Mouse (Mus musculus) lung, postnatal 0 days (tissue): ENCODE results near the gene Tbccd1. TPM values are rescaled to one million over a fixed set of nuclear protein-coding genes. Genes with fewer than 3 reads are reported as not detected.

Experiments used
- ATAC-seq: fragments of 200-750 bp; cut with Nextera tagmentation; 2 replicates; pipeline ENCODE4 v1.8.0; 2017; ENCODE audit warnings: moderate library complexity
- DNase-seq: peaks from one replicate; pipeline ENCODE4 v3.0.0-alpha.2; 2016; ENCODE audit warnings: low spot score
- H3K27ac ChIP-seq: fragments of 300-500 bp; sonication (generic); 2 replicates; pipeline ENCODE4 v1.5.1; 2014; ENCODE audit warnings: antibody characterized with exemption, mild to moderate bottlenecking, low read length, mixed read lengths
- H3K27me3 ChIP-seq: fragments of 300-500 bp; sonication (generic); replicated peaks from 2 replicates; pipeline ENCODE4 v1.6.1; 2014; ENCODE audit warnings: low read length, mixed read lengths; ENCODE audit not compliant: insufficient read depth
- H3K36me3 ChIP-seq: fragments of 300-500 bp; sonication (generic); 2 replicates; pipeline ENCODE4 v1.6.1; 2014; ENCODE audit warnings: low read length, mixed read lengths; ENCODE audit not compliant: insufficient read depth
- H3K4me1 ChIP-seq: fragments of 300-500 bp; sonication (generic); 2 replicates; pipeline ENCODE4 v1.6.1; 2014; ENCODE audit warnings: antibody characterized with exemption, low read depth, low read length, mixed read lengths; ENCODE audit not compliant: insufficient read depth
- H3K4me2 ChIP-seq: fragments of 300-500 bp; sonication (generic); replicated peaks from 2 replicates; pipeline ENCODE4 v1.6.1; 2014; ENCODE audit warnings: low read depth, mild to moderate bottlenecking, low read length, moderate library complexity, mixed read lengths
- H3K4me3 ChIP-seq: fragments of 300-500 bp; sonication (generic); 2 replicates; pipeline ENCODE4 v1.5.1; 2014; ENCODE audit warnings: low read depth, low read length
- H3K9ac ChIP-seq: fragments of 300-500 bp; sonication (generic); replicated peaks from 2 replicates; pipeline ENCODE4 v1.6.1; 2014; ENCODE audit warnings: low read depth, mild to moderate bottlenecking
- H3K9me3 ChIP-seq: fragments of 300-500 bp; sonication (generic); 2 replicates; pipeline ENCODE4 v1.6.1; 2016; ENCODE audit warnings: low read length, mixed read lengths
- CTCF ChIP-seq: IDR thresholded peaks from 2 replicates; pipeline ENCODE4 v1.5.1; 2016; ENCODE audit warnings: antibody characterized with exemption, mild to moderate bottlenecking
- EP300 ChIP-seq: IDR thresholded peaks from 2 replicates; pipeline ENCODE4 v1.6.1; 2016; ENCODE audit warnings: antibody characterized with exemption, mild to moderate bottlenecking, control low read depth
- WGBS: fragments of 180-500 bp; shearing (Covaris S2); extraction: QIAGEN DNeasy Blood & Tissue Kit; methylation state at CpG from one replicate; pipeline ENCODE4 v1.1.7; 2014; 5-methylcytosine and 5-hydroxymethylcytosine counted together
- polyA plus RNA-seq: library from polyadenylated mRNA; unstranded; fragments of >200 nt; fragmentation: Nextera tagmentation; extraction: Ambion mirVana; gene quantifications from 2 replicates; pipeline ENCODE4 v1.2.1, GENCODE M21; 2015

Tbccd1 gene
- polyA plus RNA-seq, 1 experiment from 2014 or later, result 16.0 TPM

DNA sequence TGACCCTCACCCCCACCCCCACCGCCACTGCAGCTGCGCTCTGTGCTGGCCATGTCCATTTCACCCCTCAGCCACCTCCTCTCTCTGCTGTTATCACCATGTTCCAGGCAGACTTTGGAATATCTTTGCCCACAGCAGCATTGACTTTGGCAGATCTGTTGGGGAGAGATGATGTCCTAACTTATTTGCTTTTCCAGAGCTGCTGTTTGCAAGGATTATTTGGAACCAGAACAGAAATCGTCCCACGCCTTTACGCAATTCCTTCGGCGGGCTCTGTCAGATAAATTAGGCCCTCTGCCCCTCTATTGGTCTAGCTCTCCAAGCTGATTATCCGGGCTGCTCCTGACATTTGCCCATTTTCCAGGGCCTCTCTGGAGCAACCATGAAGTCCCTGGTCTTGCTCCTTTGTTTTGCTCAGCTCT lies 34.3 kb upstream of the Tbccd1 start:
- Histone ChIP-seq H3K4me2 (no peak overlapping the region), H3K36me3 (no peaks in the 10 kb centered on the region), H3K4me1 (no peaks in the 10 kb centered on the region), H3K27me3 (no peaks in the 10 kb centered on the region), H3K9me3 (no peaks in the 10 kb centered on the region), H3K9ac (no peak overlapping the region), H3K27ac (no peak overlapping the region), H3K4me3 (no peak overlapping the region)
- TF ChIP-seq CTCF, result no peak
- no peak for TF ChIP-seq EP300
- 67% methylated on average over 8 of the region's 8 CpGs for WGBS
- DNase-seq (no peak), ATAC-seq (no peak)

DNA sequence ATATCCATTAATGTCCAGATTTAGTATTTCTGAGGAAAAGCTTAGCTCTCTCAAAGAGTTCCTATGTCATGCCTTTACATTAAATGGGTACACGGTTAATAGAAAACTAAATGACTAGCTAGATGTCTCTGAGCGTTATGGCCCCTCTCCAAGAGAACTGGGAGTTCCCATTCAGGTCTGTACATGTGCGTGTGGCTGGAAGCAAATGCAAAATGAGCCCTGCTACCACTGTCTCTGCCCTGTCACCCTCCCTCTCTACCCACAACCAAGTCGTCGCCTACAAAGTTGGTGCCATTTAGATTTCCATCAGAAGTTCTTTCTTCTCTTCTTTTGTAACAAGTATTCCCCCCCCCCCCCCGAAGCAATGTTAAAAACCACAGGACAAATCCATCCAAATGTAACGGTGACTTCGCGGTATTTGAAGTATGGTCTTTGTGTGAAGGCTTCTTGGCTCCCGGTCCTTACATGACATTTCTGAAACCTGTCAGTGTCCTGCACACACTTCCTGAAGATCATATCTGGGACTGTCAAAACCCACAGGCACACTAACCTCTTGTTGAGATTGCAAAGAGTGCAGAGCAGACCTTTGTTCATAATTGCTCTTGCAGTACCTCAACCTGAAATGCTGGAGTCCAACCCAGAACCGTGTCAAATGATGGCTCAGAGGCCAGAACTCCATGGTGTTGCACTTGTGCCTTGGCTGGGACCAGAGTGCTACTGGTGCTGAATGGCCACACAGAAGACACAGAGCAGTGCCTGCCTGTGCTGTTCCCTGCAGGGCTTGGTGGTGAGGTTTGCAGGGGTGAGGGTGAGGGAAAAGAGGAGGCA lies 33.4 kb upstream of the Tbccd1 start, which contains the start of gene Ahsg:
TSS of gene Ahsg (plus strand) at position 595 of the 828 bp plus-strand sequence.
- Histone ChIP-seq H3K9ac (no peak within 1 kb of the TSS), H3K4me3 (no peak within 1 kb of the TSS), H3K36me3 (no peaks in the 10 kb centered on the region), H3K27me3 (no peaks in the 10 kb centered on the region), H3K27ac (no peak within 1 kb of the TSS), H3K4me1 (no peaks in the 10 kb centered on the region), H3K4me2 (no peak within 1 kb of the TSS), H3K9me3 (no peaks in the 10 kb centered on the region)
- WGBS, result 77% methylated on average over 11 of the region's 11 CpGs
- TF ChIP-seq CTCF (no peak), EP300 (no peak)
- ATAC-seq (no peak), DNase-seq (no peak)

DNA sequence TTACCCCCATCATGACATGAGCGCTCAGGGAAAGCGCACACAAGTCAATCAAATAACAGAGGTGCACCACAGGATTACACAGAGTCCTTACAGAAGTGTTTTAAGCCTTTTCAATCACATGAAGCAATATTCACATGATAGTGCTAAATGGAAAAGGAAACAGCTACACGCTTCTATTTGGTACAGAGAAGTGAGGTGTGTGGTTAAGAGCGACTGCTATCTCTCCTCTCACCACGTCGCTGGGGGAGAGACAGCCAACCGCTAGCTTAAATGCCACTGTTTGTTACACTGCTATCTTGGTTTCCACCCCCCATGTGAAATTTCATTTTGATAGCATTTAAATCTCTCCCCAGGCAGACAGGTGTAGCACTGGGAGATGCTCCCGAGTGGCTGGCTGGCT lies 32.2 kb upstream of the Tbccd1 start:
- no peak for TF ChIP-seq EP300
- no peak for TF ChIP-seq CTCF
- WGBS, result 83% methylated on average over 8 of the region's 8 CpGs
- Histone ChIP-seq H3K4me1 (no peaks in the 10 kb centered on the region), H3K36me3 (no peaks in the 10 kb centered on the region), H3K4me2 (no peak overlapping the region), H3K9ac (no peak overlapping the region), H3K27ac (no peak overlapping the region), H3K4me3 (no peak overlapping the region), H3K9me3 (no peaks in the 10 kb centered on the region), H3K27me3 (no peaks in the 10 kb centered on the region)
- DNase-seq (no peak), ATAC-seq (no peak)

- TF ChIP-seq CTCF (no peak), EP300 (no peak)
- no peak overlapping the region for H3K4me3 ChIP-seq
- no peak overlapping the region for H3K27ac ChIP-seq
- H3K4me1 ChIP-seq, result no peaks in the 10 kb centered on the region
- H3K9ac ChIP-seq, result no peak overlapping the region
- H3K9me3 ChIP-seq, result no peaks in the 10 kb centered on the region
- no peaks in the 10 kb centered on the region for H3K27me3 ChIP-seq
- H3K4me2 ChIP-seq, result no peak overlapping the region
- no peak for DNase-seq
- ATAC-seq, result no peak
- 71% methylated on average over 4 of the region's 4 CpGs for WGBS
- H3K36me3 ChIP-seq, result no peaks in the 10 kb centered on the region
These were observed 31.4 kb upstream of the Tbccd1 start for GRCm38 (mm10) chr16:22888835-22889234.

GRCm38 (mm10) chr16:22886726-22887125 lies 29.3 kb upstream of the Tbccd1 start:
- H3K4me3 ChIP-seq, result no peak overlapping the region
- H3K27me3 ChIP-seq, result no peaks in the 10 kb centered on the region
- no peaks in the 10 kb centered on the region for H3K4me1 ChIP-seq
- 64% methylated on average over 3 of the region's 3 CpGs for WGBS
- H3K36me3 ChIP-seq, result no peaks in the 10 kb centered on the region
- no peak for DNase-seq
- no peak overlapping the region for H3K27ac ChIP-seq
- no peak for ATAC-seq
- TF ChIP-seq CTCF (no peak), EP300 (no peak)
- no peak overlapping the region for H3K9ac ChIP-seq
- H3K4me2 ChIP-seq, result no peak overlapping the region
- H3K9me3 ChIP-seq, result no peaks in the 10 kb centered on the region

- H3K4me1 ChIP-seq, result no peaks in the 10 kb centered on the region
- TF ChIP-seq CTCF (no peak), EP300 (no peak)
- no peak overlapping the region for H3K4me3 ChIP-seq
- no peaks in the 10 kb centered on the region for H3K27me3 ChIP-seq
- no peak for DNase-seq
- H3K9me3 ChIP-seq, result no peaks in the 10 kb centered on the region
- no peak overlapping the region for H3K4me2 ChIP-seq
- 29% methylated on average over 4 of the region's 4 CpGs for WGBS
- H3K36me3 ChIP-seq, result no peaks in the 10 kb centered on the region
- no peak for ATAC-seq
- no peak overlapping the region for H3K27ac ChIP-seq
- no peak overlapping the region for H3K9ac ChIP-seq
These were observed 27.9 kb upstream of the Tbccd1 start for GRCm38 (mm10) chr16:22885356-22885755.
